Mouse (Mus musculus): ENCODE results near the gene Washc4. TPM values are rescaled to one million over a fixed set of nuclear protein-coding genes. Genes with fewer than 3 reads are reported as not detected.

Washc4 gene
- polyA plus RNA-seq, 1 experiment from 2014 or later = 30.1 TPM

DNA sequence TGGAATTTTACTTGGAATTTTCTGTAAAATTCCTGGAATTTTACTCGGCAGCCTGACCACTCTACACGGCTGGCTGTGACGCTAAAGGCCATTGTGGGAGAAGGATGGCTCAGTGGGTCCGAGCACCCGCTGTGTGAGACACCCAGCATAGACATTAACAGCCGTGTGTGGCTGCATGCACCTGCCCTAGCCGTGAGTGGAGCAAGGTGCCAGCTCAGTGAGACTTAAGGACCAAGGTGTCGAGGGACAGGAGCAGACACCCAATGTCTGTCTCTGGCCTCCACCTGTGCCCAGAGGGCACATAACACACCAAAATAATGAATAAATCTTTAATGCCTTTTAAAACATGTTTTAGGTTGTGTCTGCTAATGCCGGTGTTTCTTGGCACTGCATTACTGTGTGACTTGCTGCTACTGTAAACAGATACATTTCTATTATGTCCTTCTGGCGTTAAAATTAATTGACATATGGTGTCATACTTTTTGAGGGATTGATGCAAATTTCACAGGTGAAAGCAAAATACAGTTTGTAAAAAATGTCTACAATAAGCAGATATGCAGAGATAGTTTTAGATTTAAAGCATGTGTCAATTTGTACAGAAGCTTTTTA, 60.5 kb downstream of the Washc4 start:
- Histone ChIP-seq H3K9ac (no peak overlapping the region), H3K27me3 (replicated peaks) (no peaks in the 10 kb centered on the region), H3K27ac (ENCODE audit: poor library complexity, severe bottlenecking) (no peak overlapping the region), H3K36me3 (peaks cover 71% of the 10 kb centered on the region), H3K4me1 (replicated peaks) (no peaks in the 10 kb centered on the region), H3K4me3 (no peak overlapping the region), H3K4me2 (no peak overlapping the region), H3K9me3 (replicated peaks) (no peaks in the 10 kb centered on the region)
- ATAC-seq (ENCODE audit: insufficient number of reproducible peaks, low FRiP score) = no peak
- WGBS = 91% methylated on average over 10 of the region's 10 CpGs

DNA sequence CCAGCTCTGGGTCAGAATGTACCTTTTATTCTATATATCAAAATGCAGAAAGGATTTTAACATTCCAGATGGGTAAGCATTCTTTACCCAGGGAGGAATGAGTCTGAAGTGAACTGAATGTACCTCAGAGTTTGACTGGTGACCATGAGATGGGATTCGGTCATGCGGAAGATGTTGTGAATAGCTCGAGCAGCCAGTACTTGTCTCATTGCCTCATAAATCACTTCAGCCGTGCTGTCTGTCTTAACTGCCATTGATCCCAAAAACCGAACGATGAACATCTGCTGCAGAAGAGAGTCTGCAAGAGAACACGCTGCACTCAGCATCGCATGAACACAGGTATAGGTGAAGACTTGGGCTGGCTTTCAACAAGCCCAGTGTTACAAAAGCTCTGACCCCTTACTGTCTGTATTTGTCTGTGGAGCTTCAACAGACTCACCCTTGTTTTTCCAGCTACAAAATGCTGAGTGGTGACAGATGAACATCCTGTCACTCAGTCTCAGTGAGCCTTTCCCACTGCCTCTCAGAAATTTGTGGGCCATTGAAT, 62.2 kb downstream of the Washc4 start:
- H3K9me3 ChIP-seq (replicated peaks) = no peaks in the 10 kb centered on the region
- 77% methylated on average over 8 of the region's 8 CpGs for WGBS
- no peak for ATAC-seq (ENCODE audit: insufficient number of reproducible peaks, low FRiP score)
- H3K4me1 ChIP-seq (replicated peaks) = no peaks in the 10 kb centered on the region
- no peak overlapping the region for H3K9ac ChIP-seq
- no peak overlapping the region for H3K4me2 ChIP-seq
- peaks cover 71% of the 10 kb centered on the region for H3K36me3 ChIP-seq
- no peak overlapping the region for H3K27ac ChIP-seq (ENCODE audit: poor library complexity, severe bottlenecking)
- H3K27me3 ChIP-seq (replicated peaks) = no peaks in the 10 kb centered on the region
- H3K4me3 ChIP-seq = no peak overlapping the region

DNA sequence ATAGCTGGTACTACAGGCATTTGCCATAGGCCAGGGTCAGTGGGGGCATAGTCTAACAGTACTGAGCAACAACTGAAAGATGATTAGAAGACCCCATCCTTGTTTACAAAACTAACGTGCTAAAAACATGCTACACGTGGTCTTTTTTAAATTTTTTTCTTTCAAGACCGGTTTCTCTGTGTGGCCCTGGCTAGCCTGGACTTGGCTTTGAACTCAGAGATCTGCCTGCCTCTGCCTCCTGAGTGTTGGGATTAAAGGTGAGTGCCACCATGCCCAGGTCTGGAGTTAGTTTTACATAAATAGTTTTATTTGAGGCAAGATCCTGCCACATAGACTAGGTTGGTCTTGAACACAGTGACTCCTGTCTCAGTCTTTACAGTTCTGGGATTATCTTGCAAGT, 63.6 kb downstream of the Washc4 start:
- Histone ChIP-seq H3K9ac (no peak overlapping the region), H3K27me3 (replicated peaks) (no peaks in the 10 kb centered on the region)
- WGBS = 90% methylated on average over 3 of the region's 3 CpGs

DNA sequence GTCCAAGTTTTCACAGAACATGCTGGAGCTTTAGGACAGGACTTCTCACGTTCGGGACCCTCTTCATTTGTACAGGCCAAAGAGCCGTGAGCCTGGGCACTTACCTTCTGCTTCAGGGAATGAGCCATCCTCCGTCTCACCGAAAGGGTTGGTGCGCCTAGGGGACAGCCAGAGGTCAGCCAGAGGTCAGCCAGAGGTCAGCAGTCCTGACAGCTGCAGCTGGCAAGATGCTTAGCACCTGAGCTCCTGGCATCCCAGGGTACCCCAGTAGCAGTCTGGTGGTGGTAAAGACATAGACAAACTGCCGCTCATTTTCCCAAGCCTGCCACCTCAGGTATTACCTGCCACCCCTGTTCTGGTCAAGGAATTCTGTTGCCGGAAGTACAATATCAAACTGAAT, 65.0 kb downstream of the Washc4 start:
- Histone ChIP-seq H3K9me3 (replicated peaks) (no peaks in the 10 kb centered on the region), H3K4me2 (no peak overlapping the region), H3K36me3 (peaks cover 84% of the 10 kb centered on the region), H3K9ac (no peak overlapping the region), H3K4me1 (replicated peaks) (no peaks in the 10 kb centered on the region), H3K27me3 (replicated peaks) (no peaks in the 10 kb centered on the region), H3K27ac (ENCODE audit: poor library complexity, severe bottlenecking) (no peak overlapping the region), H3K4me3 (no peak overlapping the region)
- no peak for ATAC-seq (ENCODE audit: insufficient number of reproducible peaks, low FRiP score)
- 83% methylated on average over 8 of the region's 8 CpGs for WGBS

More for the DNA sequence above, 63.6 kb downstream of the Washc4 start:
- no peak for ATAC-seq (ENCODE audit: insufficient number of reproducible peaks, low FRiP score)
- Histone ChIP-seq H3K4me2 (no peak overlapping the region), H3K9me3 (replicated peaks) (no peaks in the 10 kb centered on the region), H3K27ac (ENCODE audit: poor library complexity, severe bottlenecking) (no peak overlapping the region), H3K4me1 (replicated peaks) (no peaks in the 10 kb centered on the region), H3K4me3 (no peak overlapping the region), H3K36me3 (peaks cover 76% of the 10 kb centered on the region)

DNA sequence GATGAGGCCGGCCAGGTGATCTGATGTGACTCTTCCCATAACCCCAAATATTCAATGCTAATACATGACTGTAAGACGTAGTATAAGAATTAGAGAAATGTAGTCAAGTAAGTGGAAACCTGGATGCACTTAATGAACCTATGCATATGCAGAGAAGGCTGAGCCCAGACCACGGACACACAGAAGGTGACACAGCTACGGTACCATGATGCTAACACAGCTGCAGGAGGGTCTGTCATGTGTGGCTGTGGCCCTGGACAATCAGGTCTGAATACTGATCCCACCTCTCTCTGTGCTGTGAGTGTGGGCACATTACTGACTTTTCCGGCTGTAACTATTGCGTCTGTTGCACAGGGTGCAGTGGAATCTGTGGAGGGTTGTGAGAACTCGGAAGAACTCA, 67.0 kb downstream of the Washc4 start:
- ATAC-seq (ENCODE audit: insufficient number of reproducible peaks, low FRiP score) = no peak

DNA sequence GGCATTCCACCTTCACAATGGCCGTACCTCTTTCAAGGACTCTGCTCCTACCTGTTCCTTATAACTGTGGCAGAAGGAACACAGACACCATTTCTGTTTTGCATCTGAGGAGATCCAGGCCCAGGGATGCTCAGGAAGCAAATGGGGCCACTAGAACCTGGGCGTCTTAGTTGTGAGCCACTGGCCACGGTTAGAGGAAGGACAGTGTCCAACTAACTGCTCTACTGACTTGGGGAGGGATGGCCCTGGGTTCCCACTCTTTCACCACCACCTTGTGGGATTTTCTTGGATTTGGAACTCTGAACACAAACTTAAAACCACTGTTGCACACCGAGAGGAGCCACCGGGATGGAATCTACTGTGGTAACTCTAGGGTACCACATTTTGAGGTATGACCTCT, 68.3 kb downstream of the Washc4 start:
- H3K36me3 ChIP-seq = peaks cover 65% of the 10 kb centered on the region
- no peak overlapping the region for H3K4me3 ChIP-seq
- no peak overlapping the region for H3K27ac ChIP-seq (ENCODE audit: poor library complexity, severe bottlenecking)
- ATAC-seq (ENCODE audit: insufficient number of reproducible peaks, low FRiP score) = no peak
- WGBS = 92% methylated on average over 5 of the region's 5 CpGs
- H3K27me3 ChIP-seq (replicated peaks) = no peaks in the 10 kb centered on the region
- H3K9ac ChIP-seq = no peak overlapping the region
- no peaks in the 10 kb centered on the region for H3K9me3 ChIP-seq (replicated peaks)
- no peak overlapping the region for H3K4me2 ChIP-seq
- peaks cover 10% of the 10 kb centered on the region for H3K4me1 ChIP-seq (replicated peaks)

More for the DNA sequence above, 67.0 kb downstream of the Washc4 start:
- H3K4me2 ChIP-seq = no peak overlapping the region
- H3K36me3 ChIP-seq = peaks cover 75% of the 10 kb centered on the region
- WGBS = 94% methylated on average over 7 of the region's 7 CpGs
- H3K4me3 ChIP-seq = no peak overlapping the region
- no peaks in the 10 kb centered on the region for H3K9me3 ChIP-seq (replicated peaks)
- H3K27ac ChIP-seq (ENCODE audit: poor library complexity, severe bottlenecking) = no peak overlapping the region
- no peaks in the 10 kb centered on the region for H3K27me3 ChIP-seq (replicated peaks)
- peaks cover 10% of the 10 kb centered on the region for H3K4me1 ChIP-seq (replicated peaks)
- no peak overlapping the region for H3K9ac ChIP-seq

DNA sequence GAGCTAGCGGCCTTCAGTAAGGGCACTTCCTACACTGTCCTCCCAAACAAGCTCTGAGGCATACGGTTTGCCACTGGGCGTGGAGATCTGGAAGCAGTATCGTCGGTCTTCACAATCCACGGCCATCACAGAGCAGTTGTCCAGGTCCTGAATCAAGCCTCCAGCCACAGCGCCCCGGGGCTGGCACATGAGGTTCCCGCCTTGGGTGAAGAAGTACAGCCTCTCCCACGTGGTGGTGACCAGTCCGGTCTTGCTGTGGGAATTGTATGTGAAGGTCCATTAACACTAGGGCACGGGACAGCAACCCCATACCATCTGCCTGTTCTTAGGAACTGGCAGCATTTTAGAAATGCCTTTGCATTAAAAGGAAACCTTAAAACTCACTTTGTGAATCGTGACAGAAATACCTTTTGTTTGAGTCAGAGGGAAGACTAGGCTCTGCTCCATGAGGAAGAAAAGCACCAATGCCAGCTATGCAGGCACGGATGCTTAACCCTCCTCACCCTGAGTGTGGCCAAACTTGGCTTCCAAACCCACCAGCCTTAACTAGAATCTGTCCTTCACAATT, 69.2 kb downstream of the Washc4 start:
- Histone ChIP-seq H3K9me3 (replicated peaks) (no peaks in the 10 kb centered on the region), H3K4me2 (no peak overlapping the region), H3K4me3 (no peak overlapping the region), H3K36me3 (peaks cover 59% of the 10 kb centered on the region), H3K27ac (ENCODE audit: poor library complexity, severe bottlenecking) (no peak overlapping the region), H3K9ac (no peak overlapping the region), H3K4me1 (replicated peaks) (peaks cover 10% of the 10 kb centered on the region), H3K27me3 (replicated peaks) (no peaks in the 10 kb centered on the region)
- no peak for ATAC-seq (ENCODE audit: insufficient number of reproducible peaks, low FRiP score)
- WGBS = 87% methylated on average over 14 of the region's 14 CpGs

DNA sequence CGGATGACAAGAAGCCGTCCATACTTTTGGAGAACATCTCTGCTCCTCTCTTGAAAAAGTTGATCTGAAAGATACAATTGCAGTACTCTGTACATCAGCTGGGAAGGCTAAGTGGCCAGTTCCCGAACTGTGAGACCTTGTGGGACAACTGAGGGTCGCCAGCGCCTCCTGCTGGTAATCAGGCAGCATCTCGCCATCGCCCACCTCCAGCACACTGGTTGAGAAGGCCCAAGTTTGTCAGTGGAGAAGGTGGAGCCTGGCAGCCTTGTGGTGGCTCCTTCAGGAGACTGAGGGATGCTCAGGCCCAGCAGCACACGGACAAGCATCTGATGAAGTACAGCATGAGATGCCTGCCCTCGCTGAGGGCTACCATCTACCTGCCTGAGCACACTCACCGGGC, 73.8 kb downstream of the Washc4 start:
- Histone ChIP-seq H3K4me2 (no peak overlapping the region), H3K4me3 (no peak overlapping the region), H3K4me1 (replicated peaks) (peaks cover 10% of the 10 kb centered on the region), H3K27ac (ENCODE audit: poor library complexity, severe bottlenecking) (no peak overlapping the region), H3K27me3 (replicated peaks) (no peaks in the 10 kb centered on the region), H3K9ac (no peak overlapping the region), H3K9me3 (replicated peaks) (no peaks in the 10 kb centered on the region), H3K36me3 (peaks cover 39% of the 10 kb centered on the region)
- ATAC-seq (ENCODE audit: insufficient number of reproducible peaks, low FRiP score) = no peak
- 60% methylated on average over 10 of the region's 10 CpGs for WGBS

DNA sequence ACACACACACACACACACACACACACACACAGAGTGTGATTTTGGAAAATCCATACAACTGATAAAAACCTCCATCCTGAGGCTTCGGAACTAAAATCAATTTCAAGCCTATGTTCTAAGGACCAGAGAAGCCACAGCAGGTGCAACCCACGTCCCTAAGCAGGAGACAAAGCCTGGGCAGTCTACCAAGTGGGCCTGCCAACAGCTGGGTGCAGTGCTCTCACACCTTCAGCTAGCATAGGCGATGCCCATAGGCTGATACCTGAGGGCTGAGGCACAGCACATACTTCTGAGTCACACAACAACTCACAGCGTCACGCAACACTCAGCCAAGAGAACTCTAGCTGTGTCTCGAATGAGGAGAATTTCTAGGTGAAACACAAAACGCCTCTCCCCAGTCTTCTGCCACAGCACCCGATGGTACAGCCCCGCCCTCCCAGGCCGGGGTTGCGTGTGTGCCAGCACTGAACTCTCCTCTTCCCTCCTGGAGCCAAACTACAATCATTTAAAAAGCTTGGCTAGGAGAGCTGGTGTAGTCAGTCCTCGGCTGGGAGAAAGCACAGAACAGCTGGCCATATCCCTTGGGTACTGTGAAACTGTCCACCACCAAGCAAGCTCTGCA, 75.4 kb downstream of the Washc4 start:
- H3K36me3 ChIP-seq = peaks cover 32% of the 10 kb centered on the region
- H3K27me3 ChIP-seq (replicated peaks) = no peaks in the 10 kb centered on the region
- no peaks in the 10 kb centered on the region for H3K9me3 ChIP-seq (replicated peaks)
- H3K4me3 ChIP-seq = no peak overlapping the region
- no peak overlapping the region for H3K4me2 ChIP-seq
- WGBS = 83% methylated on average over 12 of the region's 12 CpGs
- H3K27ac ChIP-seq (ENCODE audit: poor library complexity, severe bottlenecking) = no peak overlapping the region
- H3K4me1 ChIP-seq (replicated peaks) = peaks cover 10% of the 10 kb centered on the region
- ATAC-seq (ENCODE audit: insufficient number of reproducible peaks, low FRiP score) = no peak
- no peak overlapping the region for H3K9ac ChIP-seq

DNA sequence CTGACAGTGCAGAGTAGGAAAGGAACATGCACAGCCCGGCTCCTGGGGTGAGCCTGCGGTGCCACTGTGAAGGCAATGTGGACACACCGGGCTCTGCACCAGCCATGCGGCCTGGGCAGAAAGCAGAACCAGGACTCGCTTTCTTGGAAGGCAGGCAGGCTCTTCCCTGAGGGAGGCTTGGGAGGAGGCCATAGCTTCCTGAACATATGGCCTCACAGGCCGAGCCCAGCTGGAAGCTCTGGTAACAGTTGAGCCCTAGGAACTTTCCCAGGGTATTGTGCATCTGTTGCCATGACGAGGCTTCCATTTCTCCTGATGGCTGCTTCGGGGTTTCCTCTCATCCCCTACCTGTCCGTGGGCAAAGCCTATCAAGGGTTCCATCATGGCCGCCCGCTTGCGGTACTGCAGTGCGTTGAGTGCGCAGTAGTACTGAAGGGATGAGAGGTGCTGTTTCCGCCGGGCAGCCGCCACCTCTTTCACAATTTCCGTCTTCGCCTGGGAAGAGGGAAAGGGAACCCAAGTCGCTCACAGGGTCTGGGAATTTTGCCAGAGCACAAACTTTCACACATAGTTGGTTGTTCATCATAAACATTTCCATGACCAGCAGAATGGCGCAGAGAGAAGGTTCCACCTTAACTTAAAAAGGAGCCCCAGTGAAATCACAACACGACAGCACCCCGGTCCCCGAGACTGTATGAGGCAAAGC, 77.0 kb downstream of the Washc4 start:
- H3K4me1 ChIP-seq (replicated peaks) = no peaks in the 10 kb centered on the region
- ATAC-seq (ENCODE audit: insufficient number of reproducible peaks, low FRiP score) = no peak
- WGBS = 89% methylated on average over 24 of the region's 24 CpGs
- no peaks in the 10 kb centered on the region for H3K27me3 ChIP-seq (replicated peaks)
- no peak overlapping the region for H3K4me3 ChIP-seq
- no peak overlapping the region for H3K4me2 ChIP-seq
- no peaks in the 10 kb centered on the region for H3K9me3 ChIP-seq (replicated peaks)
- H3K9ac ChIP-seq = no peak overlapping the region
- H3K27ac ChIP-seq (ENCODE audit: poor library complexity, severe bottlenecking) = no peak overlapping the region
- H3K36me3 ChIP-seq = peaks cover 46% of the 10 kb centered on the region

DNA sequence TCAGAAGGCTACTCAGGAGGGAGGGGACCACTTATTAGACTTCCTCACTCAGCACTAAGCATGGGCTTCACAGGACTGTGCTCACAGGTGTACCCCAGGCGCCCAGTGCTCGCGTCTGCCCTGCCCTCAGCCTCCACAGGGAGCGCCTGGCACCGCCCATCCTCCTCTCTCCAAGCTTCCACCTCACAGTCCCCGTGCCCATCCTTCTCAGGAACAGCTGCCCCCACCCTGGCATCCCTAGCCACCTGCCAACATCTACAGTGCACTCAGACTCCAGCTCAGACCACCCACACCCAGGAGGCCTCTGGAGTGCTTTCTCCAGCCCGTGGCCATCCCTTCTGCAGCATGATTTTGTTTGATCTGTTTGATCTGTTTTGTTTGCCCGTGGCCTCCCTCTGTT, 80.5 kb downstream of the Washc4 start:
- 0 out of 2 replicates have a peak, but pooled peaks cover 5% of the 10 kb centered on the region for H3K4me1 ChIP-seq (replicated peaks)
- H3K9ac ChIP-seq = no peak overlapping the region
- H3K27me3 ChIP-seq (replicated peaks) = no peaks in the 10 kb centered on the region
- H3K4me3 ChIP-seq = no peak overlapping the region
- peaks cover 69% of the 10 kb centered on the region for H3K36me3 ChIP-seq
- H3K4me2 ChIP-seq = no peak overlapping the region
- H3K9me3 ChIP-seq (replicated peaks) = no peaks in the 10 kb centered on the region
- 82% methylated on average over 8 of the region's 8 CpGs for WGBS
- ATAC-seq (ENCODE audit: insufficient number of reproducible peaks, low FRiP score) = no peak
- no peak overlapping the region for H3K27ac ChIP-seq (ENCODE audit: poor library complexity, severe bottlenecking)

All from heart, embryonic 12.5 days (tissue).